9 mouse cellular contexts compared by ENCODE assay signal in the genomic region with DNA sequence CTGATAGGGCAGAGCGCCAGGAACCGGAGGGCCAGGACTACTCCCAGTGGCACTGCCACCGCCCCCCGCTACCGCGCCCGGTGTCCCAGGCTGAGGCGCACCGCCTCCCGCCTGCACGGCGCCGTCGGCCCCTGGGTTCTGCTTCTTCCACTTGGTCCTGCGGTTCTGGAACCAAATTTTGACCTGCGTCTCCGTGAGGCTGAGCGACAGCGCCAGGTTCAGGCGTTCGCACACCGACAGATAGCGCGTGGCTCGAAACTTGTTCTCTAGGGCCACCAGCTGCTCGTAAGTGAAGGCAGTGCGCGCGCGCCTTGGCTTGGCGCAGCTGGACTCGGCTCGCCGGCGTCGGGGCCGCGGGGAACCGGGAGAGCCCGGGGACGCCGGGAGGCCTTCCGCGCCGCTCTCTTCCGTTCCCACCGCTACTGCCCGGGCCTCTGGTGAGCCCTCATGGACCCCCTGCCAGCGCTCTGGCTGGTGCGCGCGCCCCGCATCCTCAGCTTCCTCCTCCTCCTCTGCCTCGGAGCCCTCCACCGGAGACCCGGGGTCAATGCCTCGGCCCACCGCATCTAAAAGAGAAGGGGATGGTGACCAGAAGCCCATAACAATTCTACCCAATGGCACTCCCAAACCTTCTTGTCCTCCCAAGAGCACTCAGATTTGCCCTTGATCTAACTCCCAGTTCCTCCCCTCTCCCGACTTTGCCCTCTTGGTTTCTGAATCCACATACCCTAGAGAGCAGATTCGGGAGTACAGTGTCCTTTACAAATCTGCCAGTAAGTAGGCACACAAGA. TPM values are rescaled to one million over a fixed set of nuclear protein-coding genes. Genes with fewer than 3 reads are reported as not detected.
DNase-seq lines count a peak whose midpoint lies in the region; ATAC-seq and TF ChIP-seq lines count a peak whose summit lies in the region.
"Had no signal": no experiment of that assay in that cellular context is flagged by ENCODE, and none has a peak within 500 bp of the region (broad histone marks: within the 10 kb centered on the region; RNA-seq: fewer than 3 reads in every experiment).

No protein-coding gene starts in this region.

- WGBS in forebrain, embryonic 13.5 days = under 1% methylated on average over 44 of the region's 60 CpGs
- WGBS in limb, embryonic 10.5 days = under 1% methylated on average over 60 of the region's 60 CpGs

- no peaks in the 10 kb centered on the region for H3K36me3 ChIP-seq in G1E (replicated peaks)
- no peaks in the 10 kb centered on the region for H3K36me3 ChIP-seq in forebrain, embryonic 13.5 days (ENCODE audit: poor library complexity, severe bottlenecking)
- no peaks in the 10 kb centered on the region for H3K36me3 ChIP-seq in limb, embryonic 10.5 days

- H3K4me3 ChIP-seq in G1E (ENCODE audit: low read depth, low read length) = 0 out of 2 replicates have a peak overlapping the region, but pooled peaks have one; percentile 11
- peak overlapping the region; percentile 42 for H3K4me3 ChIP-seq in forebrain, embryonic 13.5 days
- peak overlapping the region; percentile 56 for H3K4me3 ChIP-seq in limb, embryonic 10.5 days

- H3K4me2 ChIP-seq in forebrain, embryonic 13.5 days = peak overlapping the region; percentile 72

- intact Hi-C loops in gastrocnemius, postnatal 14 days (cut with DNase I; ENCODE audit: low total_unique reads) = no loop called here

- peak; percentile 25 for DNase-seq in gastrocnemius, postnatal 14 days
- DNase-seq in gastrocnemius, postnatal 4 days (ENCODE audit: low spot score in 2 of 2) = no peak
- DNase-seq in G1E (ENCODE audit: low spot score) = no peak
- peak; percentile 66 for DNase-seq in limb, embryonic 10.5 days (ENCODE audit: low spot score)
- DNase-seq in neural tube, embryonic 10.5 days (ENCODE audit: extremely low spot score, low spot score) = peak; percentile 61
- DNase-seq in right cerebral cortex, postnatal 25 days = no peak
- DNase-seq in right cerebral cortex, adult 18-20 months = no peak

- no peak for TF ChIP-seq CTCF in G1E (IDR thresholded peaks at IDR 0.05; ENCODE audit: low read depth, low read length)

- 0 out of 2 replicates have a peak overlapping the region, but pooled peaks have one; percentile 27 for H3K9ac ChIP-seq in forebrain, embryonic 13.5 days

- H3K27ac ChIP-seq in forebrain, embryonic 13.5 days = no peak overlapping the region
- no peak overlapping the region for H3K27ac ChIP-seq in limb, embryonic 10.5 days

- H3K27me3 ChIP-seq in G1E (ENCODE audit: insufficient read depth, low read length) = peaks cover 20% of the 10 kb centered on the region
- H3K27me3 ChIP-seq in forebrain, embryonic 13.5 days = peaks cover 85% of the 10 kb centered on the region
- H3K27me3 ChIP-seq in limb, embryonic 10.5 days (ENCODE audit: low read depth, poor library complexity, severe bottlenecking) = peaks cover 91% of the 10 kb centered on the region

- ATAC-seq in G1E (ENCODE audit: extremely low read depth, insufficient number of reproducible peaks, low FRiP score, poor library complexity, severe bottlenecking) = no peak
- 0 out of 2 replicates have a peak, but pooled peaks have one; percentile 38 for ATAC-seq in forebrain, embryonic 13.5 days

- H3K9me3 ChIP-seq in G1E (replicated peaks) = peaks cover 6% of the 10 kb centered on the region; the same call in 1 of the 2 replicates
- H3K9me3 ChIP-seq in forebrain, embryonic 13.5 days (replicated peaks) = no peaks in the 10 kb centered on the region
- no peaks in the 10 kb centered on the region for H3K9me3 ChIP-seq in limb, embryonic 10.5 days (replicated peaks)

- no peaks in the 10 kb centered on the region; the same call in none of the 2 replicates for H3K4me1 ChIP-seq in G1E (ENCODE audit: insufficient read depth, low read depth, low read length)
- H3K4me1 ChIP-seq in forebrain, embryonic 13.5 days = peaks cover 26% of the 10 kb centered on the region
- peaks cover 42% of the 10 kb centered on the region for H3K4me1 ChIP-seq in limb, embryonic 10.5 days

RNA-seq across cellular contexts. Expression of a gene that starts 2.0 kb away (rescaled TPM):
- not detected for total RNA-seq in gastrocnemius, postnatal 14 days (2021)
- not detected for total RNA-seq in gastrocnemius, postnatal 4 days (2021)
- total RNA-seq in G1E (2014; fragmentation: Nextera tagmentation) (not detected in 2 replicates), G1E (2017) (0.11 TPM in 1 of 2 replicates, not detected in the other)
- polyA plus RNA-seq in G1E (2012) = not detected in 2 replicates
- 0.08 TPM in 1 of 2 replicates, not detected in the other for polyA plus RNA-seq in forebrain, embryonic 13.5 days (2015; fragmentation: Nextera tagmentation; extraction: Ambion mirVana)
- 0.09 TPM in 1 of 2 replicates, not detected in the other for polyA plus RNA-seq in limb, embryonic 10.5 days (2016; fragmentation: Nextera tagmentation; extraction: Ambion mirVana)
- polyA plus RNA-seq: large intestine, adult 2 months had no signal

RNA-seq across cellular contexts. Expression of a gene that starts 13.0 kb away (rescaled TPM):
- 10 to 100 TPM; 10.5 to 12.9 TPM for total RNA-seq in gastrocnemius, postnatal 14 days (2021)
- 10 to 100 TPM in 1 of 2 experiments, 1 to 10 TPM in 1; 7.8 to 10.5 TPM for total RNA-seq in gastrocnemius, postnatal 4 days (2021)
- total RNA-seq in G1E (2014; fragmentation: Nextera tagmentation) = not detected in 2 replicates
- total RNA-seq in G1E (2017) = 0.11 and 0.35 TPM in 2 replicates
- polyA plus RNA-seq in G1E (2012) = 0.07 and 0.10 TPM in 2 replicates
- 14.5 and 16.8 TPM in 2 replicates for polyA plus RNA-seq in forebrain, embryonic 13.5 days (2015; fragmentation: Nextera tagmentation; extraction: Ambion mirVana)
- polyA plus RNA-seq in limb, embryonic 10.5 days (2016; fragmentation: Nextera tagmentation; extraction: Ambion mirVana) = 20.1 and 28.0 TPM in 2 replicates

RNA-seq across cellular contexts. Expression of a gene that starts 21.2 kb away (rescaled TPM):
- 100 to 1,000 TPM; 120 to 142 TPM for total RNA-seq in gastrocnemius, postnatal 14 days (2021)
- total RNA-seq in gastrocnemius, postnatal 4 days (2021) = 10 to 100 TPM; 73.8 to 76.2 TPM
- total RNA-seq in G1E (2014; fragmentation: Nextera tagmentation) = 70.6 and 72.4 TPM in 2 replicates
- total RNA-seq in G1E (2017) = 109 and 114 TPM in 2 replicates
- 2.3 and 2.5 TPM in 2 replicates for polyA plus RNA-seq in G1E (2012)
- 115 and 123 TPM in 2 replicates for polyA plus RNA-seq in forebrain, embryonic 13.5 days (2015; fragmentation: Nextera tagmentation; extraction: Ambion mirVana)
- 126 TPM in 2 replicates for polyA plus RNA-seq in limb, embryonic 10.5 days (2016; fragmentation: Nextera tagmentation; extraction: Ambion mirVana)

Comparison
In these comparisons a context has a peak if more than half of its experiments do, and no peak if none do; other contexts are left out.
1. DNase-seq: peak in gastrocnemius, postnatal 14 days (single experiment), limb, embryonic 10.5 days (single experiment) and neural tube, embryonic 10.5 days (single experiment); none in gastrocnemius, postnatal 4 days (0 of 2), G1E (single experiment), right cerebral cortex, postnatal 25 days (single experiment) and right cerebral cortex, adult 18-20 months (single experiment).
2. RNA of a gene that starts 13.0 kb away (total RNA-seq): 10.5 to 12.9 TPM in gastrocnemius, postnatal 14 days and 7.8 to 10.5 TPM in gastrocnemius, postnatal 4 days; 0.11 to 0.35 TPM in G1E; every median in the first group is over 4 times any median in the second.
3. Peak in every context shown above with its lines, with median percentiles within 50 percentile points of each other: H3K4me3 ChIP-seq.